Mouse (Mus musculus): ENCODE measurements around the gene Dis3l2. TPM values are rescaled to one million over a fixed set of nuclear protein-coding genes. Genes with fewer than 3 reads are reported as not detected.

Gene Dis3l2
- total RNA-seq, 2 experiments from 2014 or later: 16.0 TPM

- no peak for DNase-seq
- intact Hi-C loops (cut with DNase I): no loop called here
Measured at GRCm38 (mm10) chr1:87057075-87057474, 353.5 kb downstream of the Dis3l2 start.

GRCm38 (mm10) chr1:87059042-87059665, 355.5 kb downstream of the Dis3l2 start:
- DNase-seq: no peak
- intact Hi-C loops (cut with DNase I): no loop called here

- intact Hi-C loops (cut with DNase I): no loop called here
Measured at GRCm38 (mm10) chr1:87060913-87061312, 357.3 kb downstream of the Dis3l2 start.

GRCm38 (mm10) chr1:87070720-87071119, 367.1 kb downstream of the Dis3l2 start:
- intact Hi-C loops (cut with DNase I): no loop called here
- DNase-seq: peak in 1 of 2 experiments; percentile 24

More at GRCm38 (mm10) chr1:87060913-87061312, 357.3 kb downstream of the Dis3l2 start:
- no peak for DNase-seq

GRCm38 (mm10) chr1:87073776-87074175, 370.2 kb downstream of the Dis3l2 start:
- no peak for DNase-seq
- intact Hi-C loops (cut with DNase I): no loop called here

GRCm38 (mm10) chr1:87086196-87086595, 382.6 kb downstream of the Dis3l2 start:
- DNase-seq: no peak
- intact Hi-C loops (cut with DNase I): no loop called here

- intact Hi-C loops (cut with DNase I): no loop called here
- no peak for DNase-seq
Measured at GRCm38 (mm10) chr1:87086964-87087363, 383.4 kb downstream of the Dis3l2 start.

GRCm38 (mm10) chr1:87089251-87089650, 385.6 kb downstream of the Dis3l2 start:
- no peak for DNase-seq
- intact Hi-C loops (cut with DNase I): no loop called here

- DNase-seq: no peak
- intact Hi-C loops (cut with DNase I): no loop called here
Measured at GRCm38 (mm10) chr1:87089828-87090227, 386.2 kb downstream of the Dis3l2 start, which contains the start of gene Alppl2. Alppl2 (minus strand) TSS chr1:87089928.

GRCm38 (mm10) chr1:87095642-87096041, 392.0 kb downstream of the Dis3l2 start:
- intact Hi-C loops (cut with DNase I): no loop called here
- DNase-seq: no peak

- intact Hi-C loops (cut with DNase I): loop anchor here (1.0 kb wide), 1 partner anchor 89 kb away; no protein-coding TSS in a partner anchor
- DNase-seq: peak; percentile 60 to 75
Measured at GRCm38 (mm10) chr1:87098358-87098975, 394.9 kb downstream of the Dis3l2 start.

Other genes starting within 250 kb of the Dis3l2 start
- 100 to 1,000 TPM; 535 to 599 TPM for gene Ptma, start 177.1 kb upstream of the Dis3l2 start, total RNA-seq (2021)
- gene Pde6d, start 121.2 kb upstream of the Dis3l2 start, total RNA-seq (2021): 10 to 100 TPM; 37.9 to 40.9 TPM
- 10 to 100 TPM; 11.0 to 12.6 TPM for gene Cops7b, start 120.9 kb upstream of the Dis3l2 start, total RNA-seq (2021)
- gene Nppc, start 33.2 kb upstream of the Dis3l2 start, total RNA-seq (2021): under 1 TPM; 0.42 to 0.93 TPM